Mouse (Mus musculus): Measurements from ENCODE around the gene Naip6. TPM values are rescaled to one million over a fixed set of nuclear protein-coding genes. Genes with fewer than 3 reads are reported as not detected.
"Not testable (repeated sequence)": the region's sequence is repeated elsewhere in the genome, so short reads cannot be mapped to it uniquely, and the experiment has no call there.

Naip6 gene
- polyA plus RNA-seq, 1 experiment from 2014 or later: 8.2 TPM

DNA sequence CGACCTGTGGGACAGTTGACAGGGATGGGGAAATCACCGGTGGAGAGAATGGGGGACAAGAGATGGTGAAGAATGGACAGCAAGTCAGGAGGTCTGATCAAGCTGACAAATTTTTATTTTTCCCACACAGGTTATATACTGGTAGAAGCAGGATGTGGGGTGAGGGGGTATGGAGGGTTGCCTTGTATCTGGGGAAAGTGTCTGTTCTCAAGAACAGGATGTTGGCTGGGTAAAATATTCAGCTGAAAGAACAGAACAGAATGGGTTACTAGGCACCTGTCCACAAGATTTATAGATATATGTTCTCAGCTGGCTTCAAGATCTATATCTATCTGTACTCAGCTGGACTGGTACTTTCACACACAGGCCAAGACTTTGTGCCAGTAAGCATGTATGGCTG, 65.6 kb downstream of the Naip6 start:
- not testable (repeated sequence) for H3K27me3 ChIP-seq (replicated peaks); H3K9me3 ChIP-seq; H3K36me3 ChIP-seq; ATAC-seq; H3K4me1 ChIP-seq (replicated peaks); H3K9ac ChIP-seq; H3K4me2 ChIP-seq (replicated peaks); H3K27ac ChIP-seq; H3K4me3 ChIP-seq (replicated peaks)
- WGBS: 92% methylated on average over 2 of the region's 2 CpGs

DNA sequence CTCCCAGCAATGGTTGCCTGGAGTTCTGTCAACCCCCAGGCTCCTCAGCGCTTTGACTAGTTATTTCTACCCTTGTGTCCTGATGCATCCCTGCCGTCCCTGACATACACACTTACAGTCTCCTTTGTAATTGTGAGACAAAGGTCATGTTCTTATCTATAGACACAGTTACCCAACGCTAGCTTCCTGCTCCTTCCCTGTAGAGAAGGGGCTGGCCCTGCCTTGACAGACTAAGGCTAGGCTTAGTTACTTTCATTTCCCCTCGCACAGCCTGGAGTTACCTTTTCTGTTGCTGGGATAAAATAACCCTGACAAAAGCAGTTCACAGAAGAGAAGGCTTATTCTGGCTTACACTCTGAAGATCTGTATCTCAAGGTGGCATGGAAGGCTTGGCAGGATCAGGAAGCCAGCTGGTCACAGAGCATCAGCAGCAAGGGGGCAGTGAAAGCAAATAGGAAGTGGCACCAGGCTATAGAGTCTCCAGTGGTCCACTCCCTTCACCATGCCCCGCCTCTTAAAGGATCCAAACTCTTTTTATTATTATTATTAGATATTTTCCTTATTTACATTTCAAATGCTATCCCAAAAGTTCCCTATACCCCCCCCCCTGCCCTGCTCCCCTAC, 70.5 kb downstream of the Naip6 start:
- H3K36me3 ChIP-seq; H3K4me1 ChIP-seq (replicated peaks); H3K9me3 ChIP-seq; H3K27me3 ChIP-seq (replicated peaks); H3K9ac ChIP-seq: not testable (repeated sequence)
- H3K27ac ChIP-seq: peak overlapping the region; percentile 73
- peak; percentile 97 for ATAC-seq
- WGBS: 50% methylated on average over 5 of the region's 5 CpGs
- peak overlapping the region; percentile 33; the same call in 1 of the 2 replicates for H3K4me2 ChIP-seq (replicated peaks)
- peak overlapping the region; percentile 22; the same call in 1 of the 2 replicates for H3K4me3 ChIP-seq (replicated peaks)

DNA sequence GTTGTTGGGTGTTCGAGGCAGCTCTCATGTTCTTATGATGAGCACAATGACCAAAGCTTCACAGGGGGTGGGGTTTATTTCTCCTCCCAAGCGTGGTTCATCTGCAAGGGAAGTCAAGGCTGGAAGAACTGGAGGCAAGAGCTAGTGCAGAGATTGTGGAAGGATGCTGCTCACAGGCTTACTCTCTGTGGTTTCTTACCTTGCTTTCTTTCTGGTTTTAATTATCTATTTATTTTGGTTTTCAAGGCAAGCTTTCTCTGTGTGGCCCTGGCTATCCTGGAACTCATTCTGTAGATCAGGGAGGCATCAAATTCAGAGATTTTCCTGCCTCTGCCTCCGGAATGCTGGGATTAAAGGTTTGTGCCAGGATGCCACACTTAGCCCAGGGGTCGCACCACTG, 71.3 kb downstream of the Naip6 start, which contains the start of gene Naip5:
TSS of gene Naip5 (minus strand) at position 101 of the 400 bp plus-strand sequence.
- not testable (repeated sequence) for H3K9me3 ChIP-seq; ATAC-seq; H3K9ac ChIP-seq; H3K4me1 ChIP-seq (replicated peaks); H3K36me3 ChIP-seq; H3K27me3 ChIP-seq (replicated peaks)
- peak within 1 kb of the TSS; percentile 22; the same call in 1 of the 2 replicates for H3K4me3 ChIP-seq (replicated peaks)
- peak within 1 kb of the TSS; percentile 73 for H3K27ac ChIP-seq
- H3K4me2 ChIP-seq (replicated peaks): peak within 1 kb of the TSS; percentile 33; the same call in 1 of the 2 replicates
- 84% methylated on average over 4 of the region's 4 CpGs for WGBS

DNA sequence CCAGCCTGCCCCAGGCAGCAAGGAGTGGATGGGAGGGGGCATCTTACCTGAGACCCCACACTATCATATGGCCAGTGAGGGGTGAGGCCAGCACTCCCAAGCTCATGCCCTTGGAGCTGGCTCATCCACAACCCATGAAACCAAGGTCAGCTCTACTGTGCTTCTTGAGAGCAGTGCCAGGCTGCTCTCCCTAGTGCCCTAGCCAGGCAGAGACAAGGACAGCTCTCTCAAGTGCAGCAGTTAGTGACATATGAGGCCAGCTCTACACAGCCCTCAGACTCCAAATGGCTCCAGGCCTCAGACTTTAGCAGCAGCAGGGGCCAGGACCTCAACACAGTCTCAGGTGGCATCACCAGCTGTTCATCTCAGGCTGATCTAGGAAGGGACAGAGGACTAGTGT, 73.8 kb downstream of the Naip6 start:
- H3K27me3 ChIP-seq (replicated peaks): no peaks in the 10 kb centered on the region
- no peak overlapping the region for H3K9ac ChIP-seq
- H3K9me3 ChIP-seq: no peaks in the 10 kb centered on the region
- no peaks in the 10 kb centered on the region for H3K36me3 ChIP-seq
- no peak overlapping the region for H3K4me2 ChIP-seq (replicated peaks)
- no peaks in the 10 kb centered on the region for H3K4me1 ChIP-seq (replicated peaks)
- no peak overlapping the region for H3K4me3 ChIP-seq (replicated peaks)
- H3K27ac ChIP-seq: no peak overlapping the region
- ATAC-seq: peak; percentile 19; the same call in 1 of the 2 replicates

Other genes with a start within 250 kb of the Naip6 start
- gene Bdp1, start 213.6 kb downstream of the Naip6 start, polyA plus RNA-seq (2015; fragmentation: Nextera tagmentation; extraction: Ambion mirVana): 28.8 and 36.7 TPM in 2 replicates
- 136 and 168 TPM in 2 replicates for gene Serf1, start 209.7 kb downstream of the Naip6 start, polyA plus RNA-seq (2015; fragmentation: Nextera tagmentation; extraction: Ambion mirVana)
- 45.1 and 49.1 TPM in 2 replicates for gene Smn1, start 192.8 kb downstream of the Naip6 start, polyA plus RNA-seq (2015; fragmentation: Nextera tagmentation; extraction: Ambion mirVana)
- gene Naip2, start 115.6 kb downstream of the Naip6 start, polyA plus RNA-seq (2015; fragmentation: Nextera tagmentation; extraction: Ambion mirVana): 6.4 and 6.5 TPM in 2 replicates
- gene Naip5, start 71.4 kb downstream of the Naip6 start, polyA plus RNA-seq (2015; fragmentation: Nextera tagmentation; extraction: Ambion mirVana): 7.1 and 8.9 TPM in 2 replicates
- gene Naip1, start 135.2 kb upstream of the Naip6 start, polyA plus RNA-seq (2015; fragmentation: Nextera tagmentation; extraction: Ambion mirVana): 4.9 and 5.6 TPM in 2 replicates
- 78.8 and 79.0 TPM in 2 replicates for gene Gtf2h2, start 174.9 kb upstream of the Naip6 start, polyA plus RNA-seq (2015; fragmentation: Nextera tagmentation; extraction: Ambion mirVana)
- gene Ocln, start 235.0 kb upstream of the Naip6 start, polyA plus RNA-seq (2015; fragmentation: Nextera tagmentation; extraction: Ambion mirVana): 86.9 and 89.1 TPM in 2 replicates

Measured in intestine, embryonic 15.5 days (tissue).